Mouse (Mus musculus) hindbrain, embryonic 16.5 days (tissue): ENCODE measurements around the gene Pcid2. TPM values are rescaled to one million over a fixed set of nuclear protein-coding genes. Genes with fewer than 3 reads are reported as not detected.

Source experiments
- microRNA-seq: library from miRNA; unstranded; fragments of <30 nt; microRNA quantifications from one replicate; pipeline ENCODE4, GENCODE M21; 2017
- polyA plus RNA-seq: library from polyadenylated mRNA; unstranded; fragments of >200 nt; fragmentation: Nextera tagmentation; extraction: Ambion mirVana; gene quantifications from 2 replicates; pipeline ENCODE4 v1.2.1, GENCODE M21; 2015

Gene Pcid2
- polyA plus RNA-seq, 1 experiment from 2014 or later, result 36.8 TPM

Small RNA genes within 50 kb of the gene (microRNA-seq; reads per million reads assigned to microRNA genes)
- not detected for gene Mir7065

Other genes with a start within 250 kb of the Pcid2 start
- gene Mcf2l, start 231.7 kb downstream of the Pcid2 start, polyA plus RNA-seq, result 142 and 159 TPM in 2 replicates
- gene F7, start 79.4 kb downstream of the Pcid2 start, polyA plus RNA-seq, result 0.07 TPM in 1 of 2 replicates, not detected in the other
- gene F10, start 68.2 kb downstream of the Pcid2 start, polyA plus RNA-seq, result 0.14 and 0.25 TPM in 2 replicates
- 1.1 and 1.3 TPM in 2 replicates for gene Proz, start 44.5 kb downstream of the Pcid2 start, polyA plus RNA-seq
- 67.5 and 72.7 TPM in 2 replicates for gene Cul4a, start 162 bp upstream of the Pcid2 start, polyA plus RNA-seq
- gene Lamp1, start 53.7 kb upstream of the Pcid2 start, polyA plus RNA-seq, result 318 and 342 TPM in 2 replicates
- 13.2 and 15.2 TPM in 2 replicates for gene Grtp1, start 95.2 kb upstream of the Pcid2 start, polyA plus RNA-seq
- gene Adprhl1, start 148.7 kb upstream of the Pcid2 start, polyA plus RNA-seq, result 0.59 and 0.60 TPM in 2 replicates
- gene Dcun1d2, start 182.7 kb upstream of the Pcid2 start, polyA plus RNA-seq, result 34.4 and 35.4 TPM in 2 replicates
- gene Tmco3, start 182.7 kb upstream of the Pcid2 start, polyA plus RNA-seq, result 50.6 and 57.2 TPM in 2 replicates
- 85.8 and 91.6 TPM in 2 replicates for gene Tfdp1, start 233.3 kb upstream of the Pcid2 start, polyA plus RNA-seq